In genomic region chr7:72308078-72308477, GRCm38 (mm10) we compare ENCODE assay signal across 22 mouse cellular contexts. TPM values are rescaled to one million over a fixed set of nuclear protein-coding genes. Genes with fewer than 3 reads are reported as not detected.
DNase-seq lines count a peak whose midpoint lies in the region; ATAC-seq lines count a peak whose summit lies in the region.
"Had no signal": no experiment of that assay in that cellular context is flagged by ENCODE, and none has a peak within 500 bp of the region (broad histone marks: within the 10 kb centered on the region; RNA-seq: fewer than 3 reads in every experiment).

No protein-coding gene starts in this region.

- H3K4me2 ChIP-seq in intestine, embryonic 16.5 days (ENCODE audit: low read depth, low read length), result no peak overlapping the region
- H3K4me2 ChIP-seq: heart, embryonic 11.5 days; liver, embryonic 15.5 days; neural tube, embryonic 13.5 days had no signal

- DNase-seq in spleen, adult 18-20 months, result peak; percentile 15 to 26
- no peak for DNase-seq in spleen, postnatal 14 days (ENCODE audit: low spot score in 2 of 2)
- peak; percentile 47 for DNase-seq in induced T-regulatory cell, adult 2 months (ENCODE audit: low read depth)
- peak; percentile 60 to 61 for DNase-seq in natural killer cell, adult 2 months (ENCODE audit: low spot score in 2 of 2)
- peak; percentile 31 for DNase-seq in thymus, postnatal 25 days
- no peak for DNase-seq in neural tube, embryonic 10.5 days (ENCODE audit: extremely low spot score, low spot score)
- no peak for DNase-seq in adrenal gland, adult (ENCODE audit: inconsistent age in 2 of 2, low spot score in 1 of 2)
- DNase-seq: cerebellum, adult 9-11 months; gastrocnemius, postnatal 25 days; heart, postnatal 14 days; kidney, adult 8-10 months; kidney, postnatal 36 days; layer of hippocampus, adult 9-11 months; lung, postnatal 36 days had no signal

- no peaks in the 10 kb centered on the region for H3K9me3 ChIP-seq in intestine, embryonic 16.5 days (ENCODE audit: control insufficient read depth, low read length)
- H3K9me3 ChIP-seq: forebrain, embryonic 10.5 days; liver, embryonic 15.5 days; neural tube, embryonic 13.5 days had no signal

- no peak overlapping the region for H3K9ac ChIP-seq in intestine, embryonic 16.5 days (ENCODE audit: low read depth, low read length)
- H3K9ac ChIP-seq: liver, embryonic 15.5 days; neural tube, embryonic 13.5 days had no signal

- H3K4me1 ChIP-seq in intestine, embryonic 16.5 days (ENCODE audit: control insufficient read depth, insufficient read depth, low read length), result no peaks in the 10 kb centered on the region
- H3K4me1 ChIP-seq: liver, embryonic 15.5 days had no signal

- H3K4me3 ChIP-seq in intestine, embryonic 16.5 days (ENCODE audit: low read length), result no peak overlapping the region
- H3K4me3 ChIP-seq: forebrain, embryonic 10.5 days; liver, embryonic 15.5 days; neural tube, embryonic 13.5 days had no signal

- no peaks in the 10 kb centered on the region for H3K27me3 ChIP-seq in intestine, embryonic 16.5 days (replicated peaks; ENCODE audit: control insufficient read depth, insufficient read depth, low read length)
- H3K27me3 ChIP-seq: liver, embryonic 15.5 days had no signal

- H3K36me3 ChIP-seq in intestine, embryonic 16.5 days (ENCODE audit: control insufficient read depth, insufficient read depth, low read length), result no peaks in the 10 kb centered on the region
- H3K36me3 ChIP-seq: forebrain, embryonic 10.5 days; liver, embryonic 15.5 days; neural tube, embryonic 13.5 days had no signal

- no peak overlapping the region for H3K27ac ChIP-seq in intestine, embryonic 16.5 days (ENCODE audit: low read length)
- H3K27ac ChIP-seq: forebrain, embryonic 10.5 days; hindbrain, postnatal 0 days; liver, embryonic 15.5 days; neural tube, embryonic 13.5 days had no signal

- WGBS in intestine, embryonic 16.5 days, result 77% methylated on average over 5 of the region's 5 CpGs

- ATAC-seq in intestine, embryonic 16.5 days, result no peak
- ATAC-seq: hindbrain, postnatal 0 days; midbrain, embryonic 16.5 days; Patski had no signal

RNA-seq across cellular contexts. Expression of gene Mctp2, which starts 1.7 kb away (rescaled TPM):
- polyA plus RNA-seq in intestine, embryonic 16.5 days (2015; fragmentation: Nextera tagmentation; extraction: Ambion mirVana), result 1.7 and 1.8 TPM in 2 replicates

Comparison
In these comparisons a context has a peak if more than half of its experiments do, and no peak if none do; other contexts are left out.
1. DNase-seq: peak in spleen, adult 18-20 months (2 of 2), induced T-regulatory cell, adult 2 months (single experiment), natural killer cell, adult 2 months (2 of 2) and thymus, postnatal 25 days (single experiment); none in spleen, postnatal 14 days (0 of 2), neural tube, embryonic 10.5 days (single experiment) and adrenal gland, adult (0 of 2).